ENCODE assay signal across 19 mouse cellular contexts in genomic region chr15:74000849-74001248, GRCm38 (mm10).
"Had no signal": no experiment of that assay in that cellular context is flagged by ENCODE, and none has a peak within 500 bp of the region (broad histone marks: within the 10 kb centered on the region; RNA-seq: fewer than 3 reads in every experiment).

No protein-coding gene starts in this region.

- H3K4me1 ChIP-seq: liver, embryonic 13.5 days; neural tube, embryonic 13.5 days had no signal

- H3K27me3 ChIP-seq: liver, embryonic 13.5 days had no signal

- H3K4me3 ChIP-seq: layer of hippocampus, adult 2 months; left cerebral cortex, adult 2 months; liver, embryonic 13.5 days; myocyte; neural tube, embryonic 13.5 days had no signal

- H3K4me2 ChIP-seq: liver, embryonic 13.5 days; midbrain, embryonic 11.5 days; neural tube, embryonic 13.5 days had no signal

- H3K9ac ChIP-seq: liver, embryonic 13.5 days; neural tube, embryonic 13.5 days had no signal

- H3K27ac ChIP-seq: kidney, postnatal 0 days; layer of hippocampus, adult 2 months; left cerebral cortex, adult 2 months; liver, embryonic 13.5 days; neural tube, embryonic 13.5 days; stomach, postnatal 0 days had no signal

- H3K36me3 ChIP-seq: liver, embryonic 13.5 days; neural tube, embryonic 13.5 days had no signal

- DNase-seq: kidney, adult 18-20 months; kidney, adult 9 months; kidney, postnatal 25 days; layer of hippocampus, adult 9-11 months; liver, embryonic 13.5 days; lung, adult 2 months; lung, postnatal 14 days; lung, postnatal 4 days; midbrain, embryonic 14.5 days; thymus, adult 2 months; thymus, postnatal 14 days; thymus, postnatal 4 days had no signal

- H3K9me3 ChIP-seq: liver, embryonic 13.5 days; neural tube, embryonic 13.5 days had no signal
